Mouse (Mus musculus) embryo, embryonic 9.5 days (tissue): ENCODE data around the gene Dhx35.
A peak's percentile ranks its signal among the peaks of the same experiment; 100 is the strongest.

Source experiments
- DNase-seq: peaks from one replicate; pipeline ENCODE4 v3.0.0-alpha.2; 2017; ENCODE audit errors: extremely low spot score

Gene Dhx35

DNA sequence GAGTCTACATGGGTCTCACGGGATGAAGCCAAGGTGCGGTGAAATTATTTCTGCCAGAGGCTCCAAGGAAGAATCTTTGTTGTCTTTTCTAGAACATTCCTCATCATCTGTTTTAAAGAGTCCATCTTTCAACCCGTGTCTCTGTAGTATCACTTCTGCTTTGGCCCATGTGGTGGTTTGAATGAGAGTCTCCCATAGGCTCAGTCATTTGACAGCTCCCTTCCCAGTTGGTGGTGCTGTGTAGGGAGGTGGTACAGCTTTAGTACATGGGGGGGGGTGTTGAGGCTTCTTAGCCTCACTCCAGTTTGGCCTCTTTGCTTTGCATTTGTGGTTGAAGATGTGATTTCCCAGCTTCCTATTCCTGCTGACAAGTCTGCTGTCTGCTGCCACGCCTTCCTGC, 96.7 kb downstream of the Dhx35 start:
- DNase-seq: no peak

DNA sequence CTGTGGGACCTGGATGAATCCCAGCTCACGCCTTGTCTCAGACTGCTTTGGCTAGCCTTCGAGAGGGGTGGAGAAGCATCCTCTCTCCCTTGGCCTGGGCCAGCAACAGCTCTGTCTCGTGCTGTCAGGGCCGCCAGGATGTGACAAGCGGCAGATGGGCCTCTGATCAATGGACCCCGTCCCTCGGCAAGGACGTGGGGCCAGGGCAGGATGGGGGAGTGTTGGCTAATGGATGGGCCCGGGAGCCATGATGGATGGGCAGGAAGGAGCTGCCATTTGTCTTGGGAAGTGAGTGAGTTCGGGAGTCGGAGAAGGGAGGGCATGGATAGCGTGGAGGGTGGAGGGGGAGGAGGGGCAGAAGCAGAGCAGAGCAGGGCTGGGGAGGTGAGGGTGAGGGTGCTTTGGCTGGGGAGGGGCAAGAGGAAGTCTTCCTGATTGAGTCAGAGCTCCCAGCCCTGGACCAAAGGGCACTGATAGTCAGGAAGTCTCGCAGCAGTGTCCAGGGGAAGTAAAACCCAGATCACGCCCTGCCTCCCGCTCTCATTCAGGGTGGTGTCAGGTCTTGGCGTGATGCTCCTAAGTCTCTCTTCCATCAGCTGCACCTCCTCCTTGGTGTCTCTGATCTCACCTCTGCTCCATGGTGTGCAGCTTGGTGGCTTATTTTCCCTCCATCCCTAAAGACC, 98.7 kb downstream of the Dhx35 start:
- peak; percentile 22 for DNase-seq

DNA sequence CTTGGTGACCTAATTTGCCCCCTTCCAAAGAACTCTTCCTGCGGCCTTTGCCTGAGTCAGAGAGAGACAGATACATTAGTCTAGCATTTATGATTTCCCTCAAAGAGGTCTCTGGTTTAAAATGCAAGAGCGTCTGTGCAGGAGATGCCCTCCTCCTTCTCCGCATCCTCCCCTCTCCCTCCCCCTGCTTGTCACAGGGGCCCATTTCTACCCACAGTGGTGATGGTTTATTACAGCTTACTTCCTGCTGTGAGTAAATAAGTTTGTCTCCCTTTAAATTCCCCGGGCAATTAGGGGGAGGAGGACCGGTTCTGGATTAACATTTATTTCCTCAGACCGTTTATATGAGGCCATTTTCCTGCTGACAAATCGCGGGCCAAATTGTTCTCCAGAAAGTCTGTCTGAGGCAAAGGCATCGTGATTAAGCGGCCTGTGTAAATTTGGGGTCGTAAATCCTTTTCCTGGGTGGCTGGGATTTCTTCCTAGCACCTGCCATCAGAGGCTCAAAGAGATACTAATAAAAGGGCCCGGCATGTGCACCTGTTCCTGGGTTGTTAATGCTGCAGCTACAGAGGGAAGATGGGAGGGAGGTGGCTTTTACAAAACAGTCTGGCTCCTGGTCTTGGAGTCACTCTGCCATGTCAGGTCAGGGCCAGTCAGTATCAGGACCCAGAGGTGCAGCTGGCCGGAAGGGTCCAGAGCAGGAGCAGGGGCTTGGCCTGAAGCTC, 104.0 kb downstream of the Dhx35 start:
- DNase-seq: no peak
